Mouse (Mus musculus) mouse embryonic stem cell (cell line): ENCODE measurements around the gene Kcnh1.

Experiments
- in situ Hi-C, 2 experiments: fragments of 300-500 bp; cut with MboI; formaldehyde crosslinking; loops; 1 replicate in 1 of 2; 3 replicates in 1 of 2; pipeline ENCODE4 v1.14.3; 2019 to 2020; ENCODE audit warnings: low sequenced_read_pairs in 2 of 2, low pct_unique_long_range_greater_than_20kb in 1 of 2, mixed read lengths in 1 of 2; ENCODE audit not compliant: unreplicated experiment in 1 of 2

The Kcnh1 gene

DNA sequence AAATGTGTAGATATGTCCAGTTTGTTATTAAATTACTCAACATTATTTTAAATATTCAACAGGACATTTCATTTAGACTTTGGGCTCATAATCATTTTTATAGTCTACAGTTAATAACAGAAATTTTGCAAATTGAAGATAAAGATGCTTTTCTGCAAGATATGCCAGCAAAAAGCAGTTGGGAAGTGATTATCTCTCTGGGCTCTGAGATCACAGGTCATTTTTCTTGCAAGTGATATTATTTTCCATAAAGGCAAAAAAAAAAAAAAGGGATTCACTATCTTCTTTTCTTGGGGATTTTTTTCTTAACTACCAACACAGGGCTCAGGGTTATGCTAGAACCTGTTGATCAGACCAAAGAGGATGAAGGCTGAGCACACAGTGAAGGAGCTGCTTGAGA lies 342.4 kb downstream of the Kcnh1 start:
- in situ Hi-C loops, result no loop called here

GRCm38 (mm10) chr1:192536440-192536839 lies 345.9 kb downstream of the Kcnh1 start:
- in situ Hi-C loops, result no loop called here

GRCm38 (mm10) chr1:192537169-192537568 lies 346.6 kb downstream of the Kcnh1 start:
- in situ Hi-C loops, result no loop called here

DNA sequence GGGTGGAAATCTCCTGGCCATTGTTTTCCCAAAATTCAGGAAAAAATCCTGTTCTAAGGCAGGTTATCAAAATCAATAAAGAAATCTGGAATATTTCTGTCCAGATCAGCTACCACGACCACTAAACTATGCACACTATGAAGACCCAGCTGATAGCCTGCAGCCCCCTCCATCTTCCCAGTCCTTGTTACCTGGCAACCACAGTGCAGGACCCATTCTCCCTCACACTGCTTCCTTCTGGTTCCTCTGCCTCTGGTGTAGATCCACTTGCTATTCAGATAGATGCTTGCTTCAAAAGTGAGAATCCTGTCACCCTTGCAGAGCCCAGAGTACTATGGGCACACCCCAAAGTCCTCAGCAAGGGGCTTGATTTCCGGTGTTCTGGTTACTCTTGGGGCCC lies 351.5 kb downstream of the Kcnh1 start:
- in situ Hi-C loops, result no loop called here

GRCm38 (mm10) chr1:192543686-192544085 lies 353.1 kb downstream of the Kcnh1 start:
- in situ Hi-C loops, result no loop called here

GRCm38 (mm10) chr1:192544091-192544490 lies 353.5 kb downstream of the Kcnh1 start:
- in situ Hi-C loops, result no loop called here

DNA sequence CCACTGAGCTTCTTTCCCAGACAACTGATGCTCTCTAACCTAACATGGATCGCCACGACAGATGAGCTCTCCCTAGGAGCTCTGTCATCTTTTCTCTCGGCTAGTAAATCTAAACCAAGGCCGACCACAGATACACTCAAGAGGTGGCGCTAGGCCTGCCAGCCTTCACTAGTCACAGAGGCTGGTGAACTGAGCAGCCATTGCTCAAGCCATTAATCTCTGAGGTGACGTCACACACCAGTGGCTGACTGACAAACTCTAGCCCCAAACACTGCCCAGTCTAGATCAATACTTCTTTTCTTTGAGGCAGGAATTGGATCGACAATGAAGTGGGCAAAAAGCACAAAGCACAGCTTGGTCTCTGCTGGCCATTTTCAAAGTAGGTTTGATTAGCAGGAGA lies 354.3 kb downstream of the Kcnh1 start:
- in situ Hi-C loops, result no loop called here

GRCm38 (mm10) chr1:192546843-192547242 lies 356.3 kb downstream of the Kcnh1 start:
- in situ Hi-C loops, result no loop called here

DNA sequence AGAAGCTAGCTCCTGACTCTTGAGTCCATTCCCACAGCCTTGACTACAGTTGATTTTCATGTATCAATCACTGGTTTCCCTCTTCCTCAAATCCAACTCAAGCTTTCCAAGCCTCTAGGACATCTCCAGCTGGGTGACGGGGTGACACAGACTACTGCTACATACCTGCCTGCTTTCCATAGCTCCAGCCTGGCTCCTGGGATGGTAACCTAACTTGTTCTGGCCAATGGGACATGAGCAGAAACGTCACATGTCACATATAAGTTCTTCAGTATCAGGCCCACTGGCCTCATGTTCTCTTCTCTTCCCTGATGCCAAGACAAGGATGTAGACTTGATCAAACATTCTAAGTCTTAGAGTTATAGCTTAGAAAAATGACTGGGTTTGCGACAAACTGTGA lies 360.0 kb downstream of the Kcnh1 start:
- in situ Hi-C loops, result no loop called here

DNA sequence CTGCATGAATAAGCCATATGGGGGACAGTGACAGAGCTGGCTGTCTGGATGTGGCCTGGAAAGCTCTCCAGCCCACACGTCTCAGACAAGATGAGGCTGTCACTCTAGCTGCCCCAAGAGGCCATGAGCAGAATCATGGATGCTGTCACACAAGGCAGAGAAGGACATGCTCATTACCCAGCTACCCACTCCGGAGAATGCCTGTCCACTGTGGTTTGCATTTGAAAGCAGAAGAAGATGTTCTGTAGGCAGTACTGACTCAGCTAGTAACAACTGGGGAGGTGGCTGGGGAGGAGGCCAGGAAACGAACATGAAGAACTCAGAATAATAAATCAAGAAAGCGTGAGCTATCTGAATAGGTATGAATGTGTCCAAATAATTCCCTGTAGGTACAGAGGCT lies 364.9 kb downstream of the Kcnh1 start:
- in situ Hi-C loops, result no loop called here

DNA sequence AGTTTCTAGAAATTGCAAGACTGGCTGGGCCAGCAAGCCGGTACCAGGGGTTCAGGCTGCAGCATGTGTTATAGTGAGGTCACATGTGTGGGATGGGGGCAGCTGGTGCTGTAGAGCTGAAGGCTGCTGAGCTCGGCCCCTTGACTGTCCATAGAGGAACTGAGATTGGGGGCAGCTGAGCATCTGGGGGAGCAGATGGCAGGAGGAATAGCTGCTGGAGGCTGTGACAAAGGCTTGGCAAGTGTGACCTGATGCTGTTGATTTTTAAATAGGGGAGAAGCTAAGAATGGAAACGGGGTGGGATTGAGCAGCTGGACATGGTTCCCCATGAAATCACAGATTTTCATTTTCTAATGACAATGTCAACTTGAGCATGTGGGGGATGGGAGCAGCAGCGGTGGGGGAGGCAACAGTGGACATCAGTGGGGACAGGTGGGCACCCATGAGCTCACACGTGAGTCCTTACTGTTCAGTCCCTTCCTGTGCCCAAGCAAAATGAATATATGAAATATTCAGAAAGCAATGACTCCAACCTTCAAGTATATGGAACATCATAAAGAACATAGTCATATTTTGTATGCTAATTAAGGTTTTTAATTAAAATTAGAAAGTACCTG lies 367.5 kb downstream of the Kcnh1 start:
- in situ Hi-C loops, result no loop called here

GRCm38 (mm10) chr1:192559341-192559740 lies 368.8 kb downstream of the Kcnh1 start:
- in situ Hi-C loops, result no loop called here
